Mouse (Mus musculus) thymus, adult 18-20 months (tissue): ENCODE results near the gene Wwp2.
"Not testable (repeated sequence)": the region's sequence is repeated elsewhere in the genome, so short reads cannot be mapped to it uniquely, and the experiment has no call there.

Experiments used
- DNase-seq, 2 experiments: peaks; one replicate each; pipeline ENCODE4 v3.0.0; 2022; ENCODE audit warnings: mixed read lengths in 2 of 2

The Wwp2 gene

DNA sequence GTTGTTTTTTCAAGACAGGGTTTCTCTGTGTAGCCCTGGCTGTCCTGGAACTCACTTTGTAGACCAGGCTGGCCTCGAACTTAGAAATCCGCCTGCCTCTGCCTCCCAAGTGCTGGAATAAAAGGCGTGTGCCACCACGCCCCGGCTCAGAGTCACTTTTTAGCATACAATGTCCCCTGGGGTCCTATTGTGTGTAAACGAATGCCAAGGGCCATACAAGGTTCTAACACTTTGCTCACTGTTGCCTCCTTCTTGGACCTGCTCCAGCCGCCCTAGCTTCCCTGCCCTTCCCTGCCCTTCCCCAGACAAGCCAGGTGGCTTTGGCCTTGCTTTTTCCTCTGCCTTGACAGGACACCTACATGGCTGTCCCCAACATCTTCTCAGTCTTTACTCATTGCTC, 40.6 kb downstream of the Wwp2 start:
- DNase-seq: not testable (repeated sequence)

GRCm38 (mm10) chr8:107478728-107479127, 42.6 kb downstream of the Wwp2 start:
- no peak for DNase-seq

DNA sequence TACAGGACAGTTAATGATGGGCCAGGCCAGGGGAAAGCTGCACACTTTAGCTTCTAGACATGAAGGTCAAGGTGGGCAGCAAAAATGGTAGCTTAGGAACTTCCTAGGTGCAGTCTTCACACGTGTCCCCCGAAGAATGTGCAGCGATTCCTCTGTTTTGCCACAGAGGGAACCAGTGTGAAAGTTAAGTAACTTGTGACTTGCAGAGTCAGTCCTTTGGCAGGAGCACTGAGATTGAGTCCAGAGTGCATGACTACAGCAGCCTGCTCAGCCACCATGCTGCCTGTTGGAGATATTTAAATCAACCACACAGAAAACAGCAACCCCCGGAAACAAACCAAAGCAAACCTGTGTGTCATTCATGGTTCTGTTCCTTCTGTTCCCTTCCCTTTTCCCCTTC, 44.3 kb downstream of the Wwp2 start:
- no peak for DNase-seq

DNA sequence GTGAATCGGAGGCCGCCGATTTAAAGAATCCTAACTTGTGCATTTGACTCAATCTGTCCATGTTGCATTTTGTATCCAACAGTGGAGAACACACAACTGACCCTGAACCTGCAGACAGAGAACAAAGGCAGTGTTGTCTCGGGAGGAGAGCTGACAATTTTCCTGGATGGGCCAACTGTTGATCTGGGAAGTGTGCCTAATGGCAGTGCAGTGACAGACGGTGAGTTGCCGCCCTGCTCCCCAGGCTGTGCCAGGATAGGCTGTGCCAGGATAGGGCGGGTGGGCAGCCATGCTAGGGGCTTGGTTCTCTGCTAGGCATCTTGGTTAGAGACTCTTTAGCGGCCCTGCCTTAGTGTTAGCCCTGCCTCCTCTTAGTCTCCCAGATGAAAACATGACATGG, 47.1 kb downstream of the Wwp2 start:
- DNase-seq: no peak

- DNase-seq: no peak
Observed at GRCm38 (mm10) chr8:107484956-107485355, 48.8 kb downstream of the Wwp2 start.

DNA sequence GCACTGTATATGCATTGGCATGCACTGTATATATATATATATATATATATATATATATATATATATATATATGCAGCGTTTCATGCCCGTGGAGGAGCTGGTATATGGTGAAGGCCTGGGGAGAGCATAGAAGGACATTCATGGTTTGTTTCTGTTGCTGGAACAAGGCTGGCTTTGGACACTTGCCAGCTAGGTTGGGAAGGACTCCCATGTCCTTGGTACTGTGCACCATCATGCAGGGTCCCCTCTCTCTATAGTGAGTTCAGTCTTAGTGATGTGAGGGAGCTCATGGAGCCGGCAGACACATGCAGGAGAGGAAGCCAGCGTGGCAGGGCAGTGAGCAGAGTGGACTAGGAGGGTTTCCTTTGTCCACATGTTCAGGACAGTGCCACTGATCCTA, 52.4 kb downstream of the Wwp2 start:
- DNase-seq: no peak

DNA sequence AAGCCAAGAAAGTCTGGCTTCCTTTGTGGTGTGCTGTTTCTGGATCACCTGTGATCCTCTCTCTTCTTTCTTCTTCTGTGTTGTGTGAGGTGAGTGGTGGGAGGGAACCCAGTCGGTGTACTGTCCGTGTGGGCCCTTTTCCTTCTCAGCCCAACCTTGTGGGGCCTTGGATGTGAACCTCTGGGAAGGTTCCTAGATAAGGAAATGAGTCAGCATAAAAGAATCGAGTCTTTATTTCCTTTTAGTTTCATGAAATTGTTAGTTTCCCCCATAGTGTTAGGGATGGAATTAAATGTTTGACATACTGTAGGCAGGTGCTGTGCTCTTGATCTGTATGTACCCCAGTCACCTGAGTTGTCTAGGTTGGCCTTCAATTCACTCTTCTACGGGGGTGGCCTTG, 52.9 kb downstream of the Wwp2 start:
- DNase-seq: no peak

DNA sequence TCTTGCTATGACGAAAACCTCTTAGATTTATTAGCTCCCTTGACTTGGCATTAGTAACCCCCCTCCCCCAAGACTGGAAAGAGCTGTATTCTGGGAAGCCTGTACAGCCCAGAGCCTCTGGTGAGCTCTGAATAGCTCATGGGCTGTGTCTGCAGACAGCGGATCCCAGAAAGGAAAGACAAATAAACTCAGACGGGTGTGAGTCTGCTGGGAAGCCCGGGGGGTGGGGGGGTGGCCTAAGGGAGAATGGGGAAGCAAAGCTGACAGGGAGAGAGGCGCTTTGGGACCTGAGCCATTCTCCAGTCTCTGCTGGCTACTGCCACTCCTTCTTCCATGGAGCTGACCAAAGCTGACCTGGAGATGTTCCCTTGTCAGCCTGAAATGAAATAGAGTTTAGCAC, 53.8 kb downstream of the Wwp2 start:
- no peak for DNase-seq

DNA sequence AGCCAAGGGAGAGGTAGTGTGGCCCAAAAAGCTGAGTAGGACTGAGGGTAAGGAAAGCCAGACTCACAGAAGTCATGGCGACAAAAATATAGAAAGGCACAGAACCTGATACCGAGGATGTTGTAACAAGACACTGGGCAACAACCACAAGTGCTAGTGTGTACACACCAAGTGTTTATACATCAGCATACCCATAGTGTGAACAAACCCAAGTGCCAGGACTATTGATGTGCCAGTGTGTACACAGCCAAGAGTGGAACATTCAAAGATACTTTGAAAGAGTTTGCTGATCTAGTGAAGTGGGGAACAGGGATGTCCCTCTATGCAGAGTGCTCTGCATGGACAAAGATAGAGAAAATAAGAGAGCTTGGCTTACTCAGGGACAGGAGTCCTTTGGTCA, 54.5 kb downstream of the Wwp2 start:
- no peak for DNase-seq

DNA sequence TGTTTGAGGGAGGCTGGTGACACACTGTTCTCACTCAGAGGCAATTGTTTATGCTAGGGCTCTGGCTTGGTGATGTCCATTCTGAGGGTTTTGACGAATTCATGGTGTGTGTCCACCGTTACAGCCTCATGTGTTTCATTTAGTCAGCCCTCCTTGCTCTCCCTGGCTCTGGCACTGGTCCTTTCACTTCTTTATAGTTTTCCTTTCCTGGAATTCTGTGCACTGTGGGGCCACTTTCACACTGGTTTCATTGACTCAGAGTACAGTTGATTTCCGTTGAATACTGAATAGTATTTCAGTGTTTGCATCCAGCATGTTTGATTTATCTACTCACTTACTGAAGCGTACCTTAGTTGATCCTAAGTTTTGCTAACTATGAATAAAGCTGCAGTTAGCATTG, 55.0 kb downstream of the Wwp2 start:
- no peak for DNase-seq

DNA sequence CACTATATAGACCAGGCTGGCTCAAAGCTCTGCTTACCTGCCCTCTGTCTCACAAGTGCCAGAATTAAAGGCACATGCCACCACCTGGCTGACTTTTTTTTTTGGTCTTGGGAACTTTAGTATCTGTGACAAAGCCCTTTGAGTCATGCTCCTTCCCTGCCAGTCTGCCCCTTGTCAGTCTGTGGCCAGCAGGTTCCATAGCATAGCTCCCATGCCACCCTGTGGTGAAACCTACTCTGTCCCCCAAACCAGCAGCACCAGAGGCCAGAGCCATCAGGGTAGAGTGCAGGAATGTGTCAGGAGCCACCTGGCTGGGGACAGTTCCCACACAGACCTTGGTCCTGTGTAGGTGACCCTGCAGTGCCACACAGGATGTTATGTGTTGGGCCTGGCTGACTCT, 55.7 kb downstream of the Wwp2 start:
- no peak for DNase-seq

DNA sequence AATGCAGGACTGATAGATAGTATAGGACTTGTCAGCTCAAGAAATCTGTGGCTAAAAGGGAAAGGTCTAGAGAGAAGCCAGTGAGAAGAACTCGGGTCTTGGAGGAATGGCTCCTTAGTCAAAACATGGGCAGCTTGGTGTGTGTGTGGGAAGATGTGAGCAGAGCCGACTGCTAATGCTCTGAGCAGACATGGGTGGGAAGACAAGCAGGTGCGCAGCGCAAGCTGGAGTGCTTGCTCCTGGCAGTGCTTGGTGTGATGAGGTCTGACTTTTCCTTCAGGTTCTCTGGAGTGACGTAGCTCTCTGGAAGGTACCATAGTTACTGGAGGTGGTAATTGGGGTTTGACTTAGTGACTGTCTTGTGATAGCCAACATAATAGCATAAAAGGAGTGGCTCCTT, 56.6 kb downstream of the Wwp2 start:
- no peak for DNase-seq

GRCm38 (mm10) chr8:107495425-107495824, 59.3 kb downstream of the Wwp2 start:
- no peak for DNase-seq

DNA sequence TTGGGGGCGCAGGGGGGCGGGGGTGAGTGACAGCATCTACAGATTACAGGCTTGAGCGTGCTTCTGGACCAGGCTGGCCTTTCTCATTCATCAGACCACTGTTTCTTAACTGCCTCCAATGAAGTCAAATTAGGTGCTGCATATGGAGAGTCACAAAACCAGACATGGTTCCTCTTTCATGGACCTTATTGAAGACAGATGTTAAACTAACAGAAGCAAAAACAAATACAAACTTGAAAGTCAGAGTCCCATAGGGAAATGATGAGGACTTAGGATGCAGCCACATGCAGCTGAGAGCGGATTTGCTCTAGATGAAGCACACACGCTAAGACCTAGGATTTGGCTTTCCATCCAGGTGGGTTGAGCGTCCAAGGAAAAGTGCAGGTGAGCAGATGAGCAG, 61.5 kb downstream of the Wwp2 start:
- no peak for DNase-seq

DNA sequence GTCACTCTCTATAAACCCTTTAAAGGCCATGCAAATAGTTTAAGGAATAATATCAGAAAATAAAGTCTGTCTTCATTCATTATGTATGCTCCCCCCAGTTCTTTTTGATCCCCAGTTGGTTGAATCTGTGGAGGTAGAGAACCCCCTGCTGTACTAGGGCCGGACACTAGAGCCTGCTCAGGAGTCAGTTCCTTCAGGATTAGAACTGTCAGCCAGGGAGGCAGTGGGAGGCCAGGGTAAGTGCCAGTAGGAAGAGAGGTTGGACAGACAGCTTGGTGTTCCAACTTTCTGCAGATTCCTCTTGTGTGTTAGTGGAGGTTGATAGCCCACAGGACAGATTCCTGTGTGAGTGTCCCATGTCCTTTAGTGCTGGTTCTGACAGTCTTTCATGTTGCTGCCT, 62.2 kb downstream of the Wwp2 start:
- DNase-seq: no peak

GRCm38 (mm10) chr8:107498806-107499205, 62.6 kb downstream of the Wwp2 start:
- no peak for DNase-seq

- no peak for DNase-seq
Observed at GRCm38 (mm10) chr8:107499519-107499918, 63.4 kb downstream of the Wwp2 start.

DNA sequence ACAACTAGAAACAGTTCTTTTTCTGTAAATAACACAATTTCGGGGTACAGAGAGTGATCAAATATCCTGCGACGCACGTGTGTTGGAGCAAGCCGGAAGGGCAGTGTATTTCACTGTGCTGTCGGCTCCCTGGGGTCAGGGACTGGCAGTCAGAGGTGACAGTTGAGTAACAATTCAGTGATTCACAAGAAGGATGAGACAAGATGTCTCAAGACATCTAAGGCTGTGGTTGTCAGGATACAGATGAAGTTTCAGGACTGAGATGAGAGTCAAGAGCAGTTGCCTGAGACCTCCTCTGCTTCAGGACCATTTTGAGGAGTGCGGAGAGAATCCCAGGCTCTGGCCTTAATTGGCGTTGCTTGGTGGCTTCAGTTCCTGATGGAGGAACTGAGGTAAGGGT, 66.2 kb downstream of the Wwp2 start:
- no peak for DNase-seq

- no peak for DNase-seq
Observed at GRCm38 (mm10) chr8:107502922-107503321, 66.8 kb downstream of the Wwp2 start.

DNA sequence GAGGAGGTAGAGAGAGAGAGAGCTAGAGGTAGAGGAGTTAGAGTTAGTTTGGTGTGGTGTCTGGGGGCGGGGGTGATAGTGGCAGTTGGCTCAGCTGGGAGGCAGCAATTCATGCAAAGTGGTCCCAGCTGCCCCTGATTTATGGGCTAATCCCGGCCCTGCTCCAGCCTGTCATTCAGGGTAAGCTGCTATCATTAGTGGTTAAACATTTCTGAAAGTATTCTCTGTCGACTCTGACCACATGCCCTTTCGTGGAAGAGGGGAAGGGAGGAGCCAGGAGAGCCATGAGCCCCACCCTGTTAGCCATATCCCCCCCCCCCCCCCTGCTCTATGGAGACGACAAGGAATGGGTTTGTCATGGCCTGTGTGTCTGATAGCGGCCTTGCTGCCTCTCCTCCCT, 67.2 kb downstream of the Wwp2 start:
- no peak for DNase-seq

DNA sequence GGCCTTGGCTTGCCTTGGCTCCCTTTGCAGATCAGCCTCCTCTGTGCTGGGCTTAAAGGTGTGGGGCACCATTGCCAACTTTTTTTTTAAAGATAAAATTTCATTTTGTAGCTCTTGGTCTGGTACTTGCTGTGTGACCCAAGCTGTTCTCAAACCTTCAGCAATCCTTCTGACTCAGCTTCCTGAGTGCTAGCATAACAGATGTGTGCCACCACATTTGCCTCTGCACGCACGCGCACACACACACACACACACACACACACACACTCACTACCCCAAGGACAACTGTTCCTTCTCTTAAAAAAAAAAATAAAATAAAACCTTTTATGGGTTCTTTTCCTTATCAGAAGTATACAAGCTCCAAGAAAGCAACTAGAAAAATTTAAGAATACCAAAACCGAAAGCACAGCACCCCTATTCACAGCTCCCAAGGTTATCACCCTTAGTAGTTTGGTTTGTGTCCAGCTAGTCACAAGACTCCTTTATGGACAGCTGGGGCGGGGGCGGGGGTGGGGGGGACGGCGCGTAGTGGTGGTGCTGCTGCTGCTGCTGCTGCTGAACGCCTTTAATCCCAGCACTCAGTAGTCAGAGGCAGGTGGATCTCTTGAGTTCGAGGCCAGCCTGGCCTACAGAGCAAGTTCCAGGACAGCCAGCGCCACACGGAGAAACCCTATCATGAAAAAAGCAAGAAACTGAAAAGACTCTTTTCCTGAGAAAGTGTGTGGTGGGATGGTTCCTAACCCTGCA, 68.2 kb downstream of the Wwp2 start:
- no peak for DNase-seq

DNA sequence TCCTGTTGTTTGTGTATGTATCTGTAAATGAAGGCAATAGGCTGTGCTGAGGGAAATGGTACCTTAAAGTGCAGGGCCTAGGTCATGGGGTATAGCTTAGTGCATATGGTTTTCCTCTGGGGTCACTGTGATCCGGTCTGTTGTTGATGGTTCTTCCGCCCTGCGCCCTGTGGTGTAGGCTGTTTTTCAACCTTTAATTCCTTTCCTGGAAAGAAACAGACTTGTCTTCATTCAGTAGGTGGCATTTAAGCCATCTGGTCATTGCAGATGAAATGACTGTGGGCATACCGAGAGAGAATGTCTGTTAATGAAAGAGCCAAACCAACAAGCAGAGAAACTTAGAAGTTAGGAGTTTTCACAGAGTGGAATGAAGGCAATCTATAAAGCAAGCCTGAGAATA, 69.1 kb downstream of the Wwp2 start:
- no peak for DNase-seq

- no peak for DNase-seq
Observed at GRCm38 (mm10) chr8:107507019-107507418, 70.9 kb downstream of the Wwp2 start.

- DNase-seq: no peak
Observed at GRCm38 (mm10) chr8:107510204-107510603, 74.0 kb downstream of the Wwp2 start.

GRCm38 (mm10) chr8:107510766-107511165, 74.6 kb downstream of the Wwp2 start:
- DNase-seq: no peak
